Mouse (Mus musculus) central nervous system, embryonic 14 days (tissue): ENCODE data around the gene 1700007K13Rik. TPM values are rescaled to one million over a fixed set of nuclear protein-coding genes. Genes with fewer than 3 reads are reported as not detected.

Source experiments
- polyA plus RNA-seq: library from polyadenylated mRNA; depleted of rRNA; stranded (reverse); fragments of >200 nt; gene quantifications from 2 replicates; pipeline ENCODE4 v1.2.3, GENCODE M21; 2012; rRNA removed

Gene 1700007K13Rik
- polyA plus RNA-seq: 1.5 and 2.2 TPM in 2 replicates

GRCm38 (mm10) chr2:28465836-28466518, at the start of gene 1700007K13Rik:
Gene 1700007K13Rik, minus strand, starts transcription at chr2:28466332.

GRCm38 (mm10) chr2:28512798-28513401, 46.8 kb upstream of the 1700007K13Rik start, which contains the start of gene Ralgds:
Gene Ralgds, plus strand, starts transcription at chr2:28513125.

GRCm38 (mm10) chr2:28505795-28506194, 39.7 kb upstream of the 1700007K13Rik start, which contains the start of gene Gm10134:
Gene Gm10134, plus strand, starts transcription at chr2:28506095.

GRCm38 (mm10) chr2:28496671-28497070, 30.5 kb upstream of the 1700007K13Rik start, which contains the start of gene Gbgt1:
Gene Gbgt1, plus strand, starts transcription at chr2:28496891.

GRCm38 (mm10) chr2:28467860-28468485, 1.8 kb upstream of the 1700007K13Rik start, which contains the start of gene Mrps2:
Gene Mrps2, plus strand, starts transcription at chr2:28468066.

GRCm38 (mm10) chr2:28446515-28447314, 19.4 kb downstream of the 1700007K13Rik start, which contains the start of gene Ppp1r26:
Gene Ppp1r26, plus strand, starts transcription at chr2:28446800.

Other genes starting within 250 kb of the 1700007K13Rik start
- 16.9 and 18.0 TPM in 2 replicates for gene Ppp1r26, start 19.5 kb downstream of the 1700007K13Rik start, polyA plus RNA-seq
- 49.6 and 51.9 TPM in 2 replicates for gene Mrps2, start 1.7 kb upstream of the 1700007K13Rik start, polyA plus RNA-seq
- 1.2 and 1.9 TPM in 2 replicates for gene Gbgt1, start 30.6 kb upstream of the 1700007K13Rik start, polyA plus RNA-seq
- 0.28 and 0.93 TPM in 2 replicates for gene Gm10134, start 39.8 kb upstream of the 1700007K13Rik start, polyA plus RNA-seq
- 166 TPM in 2 replicates for gene Ralgds, start 46.8 kb upstream of the 1700007K13Rik start, polyA plus RNA-seq
- gene Cel, start 97.1 kb upstream of the 1700007K13Rik start, polyA plus RNA-seq: 0.05 and 0.06 TPM in 2 replicates
- 48.4 and 52.5 TPM in 2 replicates for gene Gtf3c5, start 117.4 kb upstream of the 1700007K13Rik start, polyA plus RNA-seq
- 0.12 and 0.18 TPM in 2 replicates for gene Gfi1b, start 155.7 kb upstream of the 1700007K13Rik start, polyA plus RNA-seq
- 31.2 and 34.3 TPM in 2 replicates for gene Tsc1, start 174.9 kb upstream of the 1700007K13Rik start, polyA plus RNA-seq
- 1.8 and 2.3 TPM in 2 replicates for gene Spaca9, start 233.4 kb upstream of the 1700007K13Rik start, polyA plus RNA-seq
- 1.2 TPM in 2 replicates for gene Ak8, start 233.8 kb upstream of the 1700007K13Rik start, polyA plus RNA-seq